Comparison of ENCODE assay signal across 28 mouse cellular contexts in the genomic region with DNA sequence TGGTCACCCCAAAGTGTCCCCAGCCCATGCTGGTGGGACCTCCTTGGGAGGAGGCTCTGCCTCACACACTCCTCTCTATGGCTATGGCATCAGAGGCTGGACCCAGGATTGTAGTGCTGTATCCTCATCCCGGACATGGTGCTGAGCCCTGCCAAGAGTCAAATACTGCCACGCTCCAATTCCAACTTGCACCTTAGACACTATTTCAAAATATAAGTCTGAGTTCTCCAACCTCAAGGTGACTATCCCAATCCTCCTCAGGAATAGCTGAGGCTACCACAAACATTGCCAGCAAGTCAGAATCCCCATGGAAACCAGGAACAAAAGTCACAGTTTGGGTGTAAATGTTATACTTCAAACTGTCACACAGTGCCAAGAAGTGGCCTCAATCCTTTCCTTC. TPM values are rescaled to one million over a fixed set of nuclear protein-coding genes. Genes with fewer than 3 reads are reported as not detected.
A peak's percentile ranks its signal among the peaks of the same experiment; 100 is the strongest.
DNase-seq lines count a peak whose midpoint lies in the region; ATAC-seq and TF ChIP-seq lines count a peak whose summit lies in the region.
"Had no signal": no experiment of that assay in that cellular context is flagged by ENCODE, and none has a peak within 500 bp of the region (broad histone marks: within the 10 kb centered on the region; RNA-seq: fewer than 3 reads in every experiment).

No protein-coding gene starts in this region.

- H3K9ac ChIP-seq in forebrain, embryonic 13.5 days, result no peak overlapping the region
- H3K9ac ChIP-seq in forebrain, postnatal 0 days, result no peak overlapping the region
- H3K9ac ChIP-seq in hindbrain, embryonic 13.5 days, result no peak overlapping the region
- H3K9ac ChIP-seq in hindbrain, embryonic 14.5 days, result no peak overlapping the region
- H3K9ac ChIP-seq: forebrain, embryonic 12.5 days; heart, embryonic 15.5 days; hindbrain, embryonic 12.5 days; midbrain, embryonic 12.5 days; neural tube, embryonic 12.5 days had no signal

- H3K27ac ChIP-seq in forebrain, embryonic 13.5 days, result peak overlapping the region; percentile 65
- H3K27ac ChIP-seq in forebrain, postnatal 0 days (ENCODE audit: low read depth, low read length), result no peak overlapping the region
- 0 out of 2 replicates have a peak overlapping the region, but pooled peaks have one; percentile 8 for H3K27ac ChIP-seq in hindbrain, embryonic 13.5 days
- H3K27ac ChIP-seq in hindbrain, embryonic 14.5 days, result no peak overlapping the region
- H3K27ac ChIP-seq: forebrain, embryonic 12.5 days; heart, embryonic 15.5 days; hindbrain, embryonic 12.5 days; limb, embryonic 13.5 days; midbrain, embryonic 12.5 days; neural tube, embryonic 12.5 days had no signal

- ATAC-seq in forebrain, embryonic 13.5 days, result no peak
- no peak for ATAC-seq in forebrain, postnatal 0 days
- no peak for ATAC-seq in hindbrain, embryonic 13.5 days (ENCODE audit: low FRiP score)
- ATAC-seq in hindbrain, embryonic 14.5 days (ENCODE audit: low FRiP score), result no peak
- ATAC-seq: Patski had no signal

- no peak overlapping the region for H3K4me2 ChIP-seq in forebrain, embryonic 13.5 days
- no peak overlapping the region for H3K4me2 ChIP-seq in forebrain, postnatal 0 days (ENCODE audit: low read depth)
- no peak overlapping the region for H3K4me2 ChIP-seq in hindbrain, embryonic 13.5 days
- H3K4me2 ChIP-seq in hindbrain, embryonic 14.5 days (replicated peaks), result no peak overlapping the region
- H3K4me2 ChIP-seq: forebrain, embryonic 12.5 days; heart, embryonic 15.5 days; hindbrain, embryonic 12.5 days; limb, embryonic 13.5 days; liver, embryonic 11.5 days; midbrain, embryonic 12.5 days; neural tube, embryonic 12.5 days had no signal

- peaks cover 33% of the 10 kb centered on the region for H3K4me1 ChIP-seq in forebrain, embryonic 13.5 days
- H3K4me1 ChIP-seq in forebrain, postnatal 0 days (ENCODE audit: insufficient read depth), result no peaks in the 10 kb centered on the region
- H3K4me1 ChIP-seq in hindbrain, embryonic 13.5 days (replicated peaks), result peaks cover 31% of the 10 kb centered on the region
- peaks cover 4% of the 10 kb centered on the region; the same call in 1 of the 2 replicates for H3K4me1 ChIP-seq in hindbrain, embryonic 14.5 days (replicated peaks; ENCODE audit: control insufficient read depth, insufficient read depth, low read length)

- TF ChIP-seq CTCF in forebrain, postnatal 0 days (IDR thresholded peaks at IDR 0.05; ENCODE audit: low read depth), result no peak

- WGBS in forebrain, embryonic 13.5 days, result 88% methylated on average over 2 of the region's 2 CpGs
- WGBS in forebrain, postnatal 0 days, result 66% methylated on average over 2 of the region's 2 CpGs
- WGBS in hindbrain, embryonic 13.5 days, result 100% methylated on average over 2 of the region's 2 CpGs
- 81% methylated on average over 2 of the region's 2 CpGs for WGBS in hindbrain, embryonic 14.5 days

- H3K4me3 ChIP-seq in forebrain, embryonic 13.5 days, result no peak overlapping the region
- H3K4me3 ChIP-seq in forebrain, postnatal 0 days (ENCODE audit: low read depth, low read length), result no peak overlapping the region
- no peak overlapping the region for H3K4me3 ChIP-seq in hindbrain, embryonic 13.5 days
- no peak overlapping the region for H3K4me3 ChIP-seq in hindbrain, embryonic 14.5 days (replicated peaks; ENCODE audit: low read length)
- H3K4me3 ChIP-seq: erythroblast, embryonic 14.5 days; forebrain, embryonic 12.5 days; heart, embryonic 15.5 days; hindbrain, embryonic 12.5 days; limb, embryonic 13.5 days; midbrain, embryonic 12.5 days; myocyte; neural tube, embryonic 12.5 days had no signal

- H3K9me3 ChIP-seq in forebrain, embryonic 13.5 days (replicated peaks), result no peaks in the 10 kb centered on the region
- H3K9me3 ChIP-seq in forebrain, postnatal 0 days (ENCODE audit: low read length), result no peaks in the 10 kb centered on the region
- no peaks in the 10 kb centered on the region for H3K9me3 ChIP-seq in hindbrain, embryonic 13.5 days
- no peaks in the 10 kb centered on the region for H3K9me3 ChIP-seq in hindbrain, embryonic 14.5 days (ENCODE audit: control insufficient read depth, low read length)
- H3K9me3 ChIP-seq: forebrain, embryonic 12.5 days; heart, embryonic 15.5 days; hindbrain, embryonic 12.5 days; limb, embryonic 13.5 days; megakaryocyte, embryonic 14.5 days; midbrain, embryonic 12.5 days; neural tube, embryonic 12.5 days had no signal

- H3K36me3 ChIP-seq in forebrain, embryonic 13.5 days (ENCODE audit: poor library complexity, severe bottlenecking), result peaks cover 62% of the 10 kb centered on the region
- peaks cover 41% of the 10 kb centered on the region for H3K36me3 ChIP-seq in forebrain, postnatal 0 days (ENCODE audit: insufficient read depth)
- H3K36me3 ChIP-seq in hindbrain, embryonic 13.5 days, result peaks cover 81% of the 10 kb centered on the region
- peaks cover 39% of the 10 kb centered on the region for H3K36me3 ChIP-seq in hindbrain, embryonic 14.5 days (replicated peaks; ENCODE audit: control insufficient read depth, insufficient read depth)

- H3K27me3 ChIP-seq in forebrain, embryonic 13.5 days, result no peaks in the 10 kb centered on the region
- no peaks in the 10 kb centered on the region for H3K27me3 ChIP-seq in forebrain, postnatal 0 days (ENCODE audit: insufficient read depth, low read length)
- no peaks in the 10 kb centered on the region for H3K27me3 ChIP-seq in hindbrain, embryonic 13.5 days
- no peaks in the 10 kb centered on the region for H3K27me3 ChIP-seq in hindbrain, embryonic 14.5 days (ENCODE audit: control insufficient read depth, insufficient read depth, low read length)
- H3K27me3 ChIP-seq: forebrain, embryonic 12.5 days; heart, embryonic 15.5 days; hindbrain, embryonic 12.5 days; limb, embryonic 13.5 days; megakaryocyte, embryonic 14.5 days; midbrain, embryonic 12.5 days; neural tube, embryonic 12.5 days; Patski had no signal

- no peak for DNase-seq in forebrain, postnatal 0 days
- DNase-seq in hindbrain, embryonic 14.5 days (ENCODE audit: low spot score), result no peak
- DNase-seq in kidney, adult 9 months, result peak; percentile 85
- no peak for DNase-seq in kidney, adult 18-20 months
- peak; percentile 49 to 77 for DNase-seq in kidney, postnatal 25 days
- no peak for DNase-seq in spleen, postnatal 36 days (ENCODE audit: low spot score in 2 of 2)
- DNase-seq: adrenal gland, postnatal 10 days; cerebellum, adult 11 months; embryo, embryonic 11 days; heart, postnatal 36 days; layer of hippocampus, adult 9-11 months; lung, postnatal 36 days; right cerebral cortex, postnatal 4 days; thymus, postnatal 4 days had no signal

RNA-seq across cellular contexts. Expression of a gene that starts 6.3 kb away (rescaled TPM):
- polyA plus RNA-seq in forebrain, embryonic 13.5 days (2015; fragmentation: Nextera tagmentation; extraction: Ambion mirVana), result 20.2 and 20.3 TPM in 2 replicates
- total RNA-seq in forebrain, postnatal 0 days (2014; rRNA removed), result 38.6 and 52.4 TPM in 2 replicates
- 27.8 and 31.6 TPM in 2 replicates for polyA plus RNA-seq in forebrain, postnatal 0 days (2015; fragmentation: Nextera tagmentation; extraction: Ambion mirVana)
- 24.4 and 24.9 TPM in 2 replicates for polyA plus RNA-seq in hindbrain, embryonic 13.5 days (2015; fragmentation: Nextera tagmentation; extraction: Ambion mirVana)
- polyA plus RNA-seq in hindbrain, embryonic 14.5 days (2014; fragmentation: Nextera tagmentation; extraction: Ambion mirVana), result 25.4 and 26.9 TPM in 2 replicates

RNA-seq across cellular contexts. Expression of a gene that starts 10.7 kb away (rescaled TPM):
- polyA plus RNA-seq in forebrain, embryonic 13.5 days (2015; fragmentation: Nextera tagmentation; extraction: Ambion mirVana), result 1.1 and 1.3 TPM in 2 replicates
- 15.5 and 15.6 TPM in 2 replicates for total RNA-seq in forebrain, postnatal 0 days (2014; rRNA removed)
- 13.7 and 16.4 TPM in 2 replicates for polyA plus RNA-seq in forebrain, postnatal 0 days (2015; fragmentation: Nextera tagmentation; extraction: Ambion mirVana)
- polyA plus RNA-seq in hindbrain, embryonic 13.5 days (2015; fragmentation: Nextera tagmentation; extraction: Ambion mirVana), result 2.9 and 4.8 TPM in 2 replicates
- 4.0 and 4.7 TPM in 2 replicates for polyA plus RNA-seq in hindbrain, embryonic 14.5 days (2014; fragmentation: Nextera tagmentation; extraction: Ambion mirVana)

RNA-seq across cellular contexts. Expression of a gene that starts 15.4 kb away (rescaled TPM):
- polyA plus RNA-seq in forebrain, embryonic 13.5 days (2015; fragmentation: Nextera tagmentation; extraction: Ambion mirVana), result 1.6 and 2.0 TPM in 2 replicates
- total RNA-seq in forebrain, postnatal 0 days (2014; rRNA removed), result 5.1 and 8.5 TPM in 2 replicates
- polyA plus RNA-seq in forebrain, postnatal 0 days (2015; fragmentation: Nextera tagmentation; extraction: Ambion mirVana), result 5.4 and 5.9 TPM in 2 replicates
- 2.8 and 3.4 TPM in 2 replicates for polyA plus RNA-seq in hindbrain, embryonic 13.5 days (2015; fragmentation: Nextera tagmentation; extraction: Ambion mirVana)
- 5.0 and 5.2 TPM in 2 replicates for polyA plus RNA-seq in hindbrain, embryonic 14.5 days (2014; fragmentation: Nextera tagmentation; extraction: Ambion mirVana)
- polyA plus RNA-seq: erythroblast, embryonic 14.5 days had no signal

RNA-seq across cellular contexts. Expression of a gene that starts 57.1 kb away (rescaled TPM):
- polyA plus RNA-seq in forebrain, embryonic 13.5 days (2015; fragmentation: Nextera tagmentation; extraction: Ambion mirVana), result 36.0 and 38.8 TPM in 2 replicates
- total RNA-seq in forebrain, postnatal 0 days (2014; rRNA removed), result 174 and 208 TPM in 2 replicates
- 121 and 165 TPM in 2 replicates for polyA plus RNA-seq in forebrain, postnatal 0 days (2015; fragmentation: Nextera tagmentation; extraction: Ambion mirVana)
- 45.7 and 48.1 TPM in 2 replicates for polyA plus RNA-seq in hindbrain, embryonic 13.5 days (2015; fragmentation: Nextera tagmentation; extraction: Ambion mirVana)
- polyA plus RNA-seq in hindbrain, embryonic 14.5 days (2014; fragmentation: Nextera tagmentation; extraction: Ambion mirVana), result 94.3 and 114 TPM in 2 replicates
- total RNA-seq: MEL had no signal

Comparison
In these comparisons a context has a peak if more than half of its experiments do, and no peak if none do; other contexts are left out.
1. H3K27ac ChIP-seq: peak in forebrain, embryonic 13.5 days (single experiment) and hindbrain, embryonic 13.5 days (single experiment); none in forebrain, postnatal 0 days (single experiment) and hindbrain, embryonic 14.5 days (single experiment).
2. DNase-seq: peak in kidney, adult 9 months (single experiment) and kidney, postnatal 25 days (2 of 2); none in forebrain, postnatal 0 days (single experiment), hindbrain, embryonic 14.5 days (single experiment), kidney, adult 18-20 months (single experiment) and spleen, postnatal 36 days (0 of 2).